Mouse (Mus musculus): ENCODE measurements around the gene 2210011C24Rik. TPM values are rescaled to one million over a fixed set of nuclear protein-coding genes. Genes with fewer than 3 reads are reported as not detected.
"Not testable (repeated sequence)": the region's sequence is repeated elsewhere in the genome, so short reads cannot be mapped to it uniquely, and the experiment has no call there.

The 2210011C24Rik gene
- polyA plus RNA-seq, 1 experiment, result 7.8 TPM

DNA sequence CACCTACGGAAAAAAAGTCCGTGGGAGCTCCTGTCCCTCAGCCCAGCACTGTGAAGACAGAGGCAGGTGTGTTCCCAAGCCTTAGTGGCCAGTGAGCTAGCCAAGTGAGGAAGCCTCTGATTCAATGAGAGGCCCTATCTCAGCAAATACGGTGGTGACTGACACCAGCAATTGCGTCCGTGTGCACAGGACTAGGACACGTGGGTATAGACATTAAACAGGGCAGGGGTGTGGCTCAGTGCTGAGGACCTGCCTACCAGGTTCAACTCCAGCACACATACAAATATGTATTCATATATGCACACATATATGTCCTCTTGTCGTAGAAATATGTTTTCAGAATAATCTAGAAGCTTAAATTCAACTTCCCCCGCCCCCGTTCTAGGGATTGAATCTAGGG is 7.8 kb upstream of the 2210011C24Rik start:
- no peaks in the 10 kb centered on the region for H3K27me3 ChIP-seq (ENCODE audit: control insufficient read depth, insufficient read depth, low read length)
- no peak for DNase-seq
- no peak overlapping the region for H3K27ac ChIP-seq (ENCODE audit: insufficient read depth, low read length)
- 83% methylated on average over 9 of the region's 9 CpGs for WGBS
- H3K4me1 ChIP-seq (ENCODE audit: control insufficient read depth, insufficient read depth, low read length), result no peaks in the 10 kb centered on the region; the same call in 1 of the 2 replicates
- no peak for TF ChIP-seq CTCF (IDR thresholded peaks at IDR 0.05; ENCODE audit: borderline replicate concordance, insufficient read depth, low read depth, low read length)
- TF ChIP-seq POLR2A (IDR thresholded peaks at IDR 0.05; ENCODE audit: borderline replicate concordance, insufficient read depth, low read length), result no peak
- no peak overlapping the region for H3K4me3 ChIP-seq (replicated peaks; ENCODE audit: insufficient read depth, low read depth, low read length)

DNA sequence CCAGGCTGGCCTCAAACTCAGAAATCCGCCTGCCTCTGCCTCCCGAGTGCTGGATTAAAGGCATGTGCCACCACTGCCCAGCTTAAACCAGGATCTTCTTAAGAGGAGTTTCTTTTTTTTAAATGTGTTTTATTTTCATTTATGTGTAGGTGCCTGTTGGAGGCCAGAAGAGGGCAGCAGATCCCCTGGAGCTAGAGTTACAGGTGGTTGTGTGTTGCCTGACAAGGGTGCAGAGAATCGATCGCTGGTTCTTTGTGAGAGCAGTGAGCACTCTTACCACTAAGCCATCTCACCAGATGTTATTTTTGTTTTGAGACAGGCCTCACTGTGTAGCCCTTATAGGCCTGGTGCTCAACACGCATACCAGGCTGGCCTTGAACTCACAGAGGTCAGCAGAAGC is 3.9 kb upstream of the 2210011C24Rik start:
- Histone ChIP-seq H3K27me3 (ENCODE audit: control insufficient read depth, insufficient read depth, low read length) (peaks cover 3% of the 10 kb centered on the region; the same call in 1 of the 2 replicates), H3K4me3 (replicated peaks; ENCODE audit: insufficient read depth, low read depth, low read length) (no peak overlapping the region), H3K4me1 (ENCODE audit: control insufficient read depth, insufficient read depth, low read length) (0 out of 2 replicates have a peak, but pooled peaks cover 3% of the 10 kb centered on the region), H3K27ac (ENCODE audit: insufficient read depth, low read length) (no peak overlapping the region)
- no peak for DNase-seq
- 96% methylated on average over 5 of the region's 5 CpGs for WGBS
- TF ChIP-seq POLR2A (IDR thresholded peaks at IDR 0.05; ENCODE audit: borderline replicate concordance, insufficient read depth, low read length) (no peak), CTCF (IDR thresholded peaks at IDR 0.05; ENCODE audit: borderline replicate concordance, insufficient read depth, low read depth, low read length) (no peak)

DNA sequence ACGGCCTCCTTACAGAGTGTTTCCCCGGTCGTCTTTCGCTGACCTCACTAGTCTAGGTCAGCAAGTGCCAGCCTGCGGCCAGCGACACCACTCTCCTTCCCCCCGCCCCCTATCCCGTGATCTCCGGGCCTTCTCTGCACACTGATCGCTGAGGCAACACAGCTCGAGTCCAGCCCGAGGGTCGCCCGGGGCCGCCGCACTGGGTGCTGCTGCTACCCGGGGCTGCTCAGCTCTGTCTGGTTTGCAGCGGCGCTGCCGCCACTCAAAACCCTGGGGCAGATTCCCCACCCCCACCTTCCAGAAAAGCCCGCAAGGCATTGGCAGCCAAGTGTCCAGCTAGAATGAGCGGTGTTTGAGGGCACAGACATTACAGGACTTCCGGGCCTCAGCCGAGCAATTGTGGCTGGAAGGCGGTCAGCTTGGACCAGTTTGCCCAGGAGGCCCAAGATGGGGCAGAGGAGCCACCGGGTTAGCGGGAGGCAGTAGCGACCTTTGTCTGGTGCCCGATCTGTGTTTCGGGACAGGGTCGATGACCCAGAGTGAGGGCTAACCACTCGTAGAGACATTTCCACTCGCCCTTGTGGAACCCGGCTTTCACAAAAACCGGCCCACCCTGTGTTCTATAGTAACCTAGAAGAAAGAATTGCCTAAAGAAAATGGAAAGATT is 661 bp upstream of the 2210011C24Rik start:
- Histone ChIP-seq H3K4me3 (replicated peaks; ENCODE audit: insufficient read depth, low read depth, low read length) (peak overlapping the region; percentile 11), H3K27ac (ENCODE audit: insufficient read depth, low read length) (no peak overlapping the region), H3K4me1 (ENCODE audit: control insufficient read depth, insufficient read depth, low read length) (peaks cover 8% of the 10 kb centered on the region; the same call in 1 of the 2 replicates), H3K27me3 (ENCODE audit: control insufficient read depth, insufficient read depth, low read length) (peaks cover 3% of the 10 kb centered on the region; the same call in 1 of the 2 replicates)
- WGBS, result 34% methylated on average over 35 of the region's 35 CpGs
- DNase-seq, result no peak
- TF ChIP-seq CTCF (IDR thresholded peaks at IDR 0.05; ENCODE audit: borderline replicate concordance, insufficient read depth, low read depth, low read length), result no peak
- TF ChIP-seq POLR2A (IDR thresholded peaks at IDR 0.05; ENCODE audit: borderline replicate concordance, insufficient read depth, low read length), result no peak

DNA sequence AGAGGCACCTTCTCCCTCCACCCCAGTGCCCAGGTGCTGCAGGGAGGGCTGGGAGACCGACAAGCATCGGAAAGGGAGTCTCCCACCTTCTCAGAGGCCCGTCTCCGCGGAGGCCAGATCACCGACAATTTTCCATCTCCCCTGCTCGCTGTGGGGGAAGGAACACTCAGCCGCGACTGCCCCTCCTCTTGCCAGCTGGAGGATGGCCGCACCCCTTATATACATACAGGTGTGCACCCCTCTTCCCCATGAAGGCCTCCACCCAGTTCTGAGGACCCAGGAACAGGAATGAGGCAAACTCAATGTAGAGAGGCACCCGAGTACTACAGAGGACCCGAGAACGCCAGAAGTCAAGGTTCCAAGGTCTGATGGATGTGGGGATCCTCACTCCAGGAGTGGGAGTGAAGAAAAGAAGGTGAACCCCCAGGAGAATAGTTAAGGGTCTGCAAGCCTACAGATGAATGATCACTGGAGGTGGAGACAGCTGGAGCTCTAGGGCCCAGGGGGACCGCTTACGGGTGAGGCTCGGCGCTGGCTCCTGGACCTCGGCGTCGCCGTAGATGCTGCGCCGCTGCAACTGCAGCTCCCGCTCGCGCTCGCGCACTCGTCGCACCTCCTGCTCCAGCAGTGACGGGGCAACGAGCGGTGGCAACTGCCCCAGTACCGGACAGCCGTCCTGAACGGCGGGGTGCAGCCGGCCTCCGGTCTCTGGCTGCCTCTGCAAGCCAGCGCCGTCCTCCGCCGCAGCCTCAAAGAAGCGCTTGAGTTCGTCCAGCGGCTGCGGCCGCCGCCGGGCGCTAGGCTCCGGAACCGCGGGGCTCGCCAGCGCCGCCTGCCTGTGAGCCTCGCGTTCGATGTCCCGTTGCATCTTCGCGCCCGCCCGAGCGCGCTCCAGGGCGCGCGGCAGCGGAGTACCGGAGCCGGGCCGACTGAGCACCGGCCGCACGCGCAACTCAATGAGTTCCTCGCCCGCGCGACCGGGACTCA is 1.1 kb downstream of the 2210011C24Rik start:
- H3K4me1 ChIP-seq (ENCODE audit: control insufficient read depth, insufficient read depth, low read length), result peaks cover 8% of the 10 kb centered on the region; the same call in 1 of the 2 replicates
- WGBS, result 3% methylated on average over 82 of the region's 83 CpGs
- peak overlapping the region; percentile 23 for H3K4me3 ChIP-seq (replicated peaks; ENCODE audit: insufficient read depth, low read depth, low read length)
- no peak overlapping the region for H3K27ac ChIP-seq (ENCODE audit: insufficient read depth, low read length)
- DNase-seq, result peak; percentile 73 to 77
- H3K27me3 ChIP-seq (ENCODE audit: control insufficient read depth, insufficient read depth, low read length), result peaks cover 3% of the 10 kb centered on the region; the same call in 1 of the 2 replicates
- TF ChIP-seq POLR2A (IDR thresholded peaks at IDR 0.05; ENCODE audit: borderline replicate concordance, insufficient read depth, low read length) (no peak), CTCF (IDR thresholded peaks at IDR 0.05; ENCODE audit: borderline replicate concordance, insufficient read depth, low read depth, low read length) (peak; percentile 51; the same call in 1 of the 2 replicates)

DNA sequence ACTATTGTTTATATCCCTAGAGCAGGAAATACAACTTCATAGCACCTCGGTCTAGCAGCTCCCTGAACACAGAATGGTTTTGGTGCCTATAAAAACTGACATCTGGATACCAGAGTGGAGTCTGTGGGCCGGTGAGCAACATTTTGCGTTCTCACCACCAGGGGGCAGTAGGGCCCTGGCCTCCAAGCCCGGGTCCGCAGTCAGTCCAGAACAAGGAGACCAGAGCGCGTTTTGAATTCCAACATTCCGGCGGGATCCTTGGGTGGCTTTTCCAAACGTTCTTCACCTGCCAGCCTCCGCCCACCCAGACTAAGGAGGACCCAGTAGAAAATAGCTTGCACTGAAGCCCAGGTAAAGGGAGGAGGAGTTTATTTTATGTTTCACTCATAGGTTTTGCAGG is 2.1 kb downstream of the 2210011C24Rik start:
- DNase-seq, result peak; percentile 81 to 87
- Histone ChIP-seq H3K27me3 (ENCODE audit: control insufficient read depth, insufficient read depth, low read length) (peaks cover 3% of the 10 kb centered on the region; the same call in 1 of the 2 replicates), H3K27ac (ENCODE audit: insufficient read depth, low read length) (no peak overlapping the region), H3K4me1 (ENCODE audit: control insufficient read depth, insufficient read depth, low read length) (peaks cover 8% of the 10 kb centered on the region; the same call in 1 of the 2 replicates), H3K4me3 (replicated peaks; ENCODE audit: insufficient read depth, low read depth, low read length) (no peak overlapping the region)
- TF ChIP-seq POLR2A (IDR thresholded peaks at IDR 0.05; ENCODE audit: borderline replicate concordance, insufficient read depth, low read length) (no peak), CTCF (IDR thresholded peaks at IDR 0.05; ENCODE audit: borderline replicate concordance, insufficient read depth, low read depth, low read length) (peak; percentile 91)
- whole genome bisulfite sequencing, result 1% methylated on average over 11 of the region's 11 CpGs

DNA sequence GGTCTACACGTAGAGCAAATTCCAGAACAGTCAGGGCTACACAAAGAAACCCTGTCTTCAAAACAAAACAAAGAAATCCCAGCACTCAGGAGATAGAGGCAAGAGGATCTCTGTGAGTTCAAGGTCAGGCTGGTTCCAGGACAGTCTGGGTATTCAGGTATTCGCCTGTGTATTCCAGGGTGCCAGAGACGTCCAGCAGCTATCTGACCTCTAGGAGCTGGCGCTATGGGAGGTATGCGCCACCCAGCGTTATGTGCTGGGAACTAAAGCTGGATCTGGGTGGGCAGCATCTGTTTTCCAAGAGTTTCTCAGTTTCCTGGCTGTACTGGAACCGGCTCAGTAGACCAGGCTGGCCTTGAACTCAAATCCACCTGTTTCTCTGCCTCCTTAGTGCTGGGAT is 3.6 kb downstream of the 2210011C24Rik start:
- peaks cover 3% of the 10 kb centered on the region; the same call in 1 of the 2 replicates for H3K27me3 ChIP-seq (ENCODE audit: control insufficient read depth, insufficient read depth, low read length)
- TF ChIP-seq CTCF (IDR thresholded peaks at IDR 0.05; ENCODE audit: borderline replicate concordance, insufficient read depth, low read depth, low read length), result no peak
- no peak for TF ChIP-seq POLR2A (IDR thresholded peaks at IDR 0.05; ENCODE audit: borderline replicate concordance, insufficient read depth, low read length)
- 50% methylated on average over 7 of the region's 7 CpGs for WGBS
- DNase-seq, result no peak
- H3K27ac ChIP-seq (ENCODE audit: insufficient read depth, low read length), result no peak overlapping the region
- no peak overlapping the region for H3K4me3 ChIP-seq (replicated peaks; ENCODE audit: insufficient read depth, low read depth, low read length)
- peaks cover 8% of the 10 kb centered on the region for H3K4me1 ChIP-seq (ENCODE audit: control insufficient read depth, insufficient read depth, low read length)

DNA sequence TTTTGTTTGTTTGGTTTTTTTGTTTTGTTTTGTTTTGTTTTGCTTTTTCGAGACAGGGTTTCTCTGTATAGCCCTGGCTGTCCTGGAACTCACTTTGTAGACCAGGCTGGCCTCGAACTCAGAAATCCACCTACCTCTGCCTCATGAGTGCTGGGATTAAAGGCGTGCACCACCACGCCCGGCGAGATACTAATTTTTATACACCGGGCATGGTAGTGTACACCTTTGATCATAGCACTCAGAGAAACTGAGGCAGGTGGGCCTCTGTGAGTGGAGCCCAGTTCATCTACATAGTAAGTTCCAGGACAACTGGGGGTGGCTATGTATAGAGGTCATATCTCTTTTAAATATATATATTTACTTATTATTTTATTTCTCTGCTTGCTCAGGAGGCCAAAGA is 6.5 kb downstream of the 2210011C24Rik start:
- H3K4me1 ChIP-seq (ENCODE audit: control insufficient read depth, insufficient read depth, low read length); H3K4me3 ChIP-seq (replicated peaks; ENCODE audit: insufficient read depth, low read depth, low read length); DNase-seq; H3K27ac ChIP-seq (ENCODE audit: insufficient read depth, low read length); H3K27me3 ChIP-seq (ENCODE audit: control insufficient read depth, insufficient read depth, low read length): not testable (repeated sequence)
- WGBS, result 93% methylated on average over 7 of the region's 7 CpGs
